Mouse (Mus musculus) c-Kit-positive CD71-positive TER-119-negative erythroid progenitor cells, embryonic 14.5 days (primary cell): Measurements from ENCODE around the gene Naa80.
"Not testable (repeated sequence)": the region's sequence is repeated elsewhere in the genome, so short reads cannot be mapped to it uniquely, and the experiment has no call there.

Experiments used
- DNase-seq: peaks from one replicate; pipeline ENCODE4 v3.0.0-alpha.2; 2013; ENCODE audit warnings: low read depth

The Naa80 gene

DNA sequence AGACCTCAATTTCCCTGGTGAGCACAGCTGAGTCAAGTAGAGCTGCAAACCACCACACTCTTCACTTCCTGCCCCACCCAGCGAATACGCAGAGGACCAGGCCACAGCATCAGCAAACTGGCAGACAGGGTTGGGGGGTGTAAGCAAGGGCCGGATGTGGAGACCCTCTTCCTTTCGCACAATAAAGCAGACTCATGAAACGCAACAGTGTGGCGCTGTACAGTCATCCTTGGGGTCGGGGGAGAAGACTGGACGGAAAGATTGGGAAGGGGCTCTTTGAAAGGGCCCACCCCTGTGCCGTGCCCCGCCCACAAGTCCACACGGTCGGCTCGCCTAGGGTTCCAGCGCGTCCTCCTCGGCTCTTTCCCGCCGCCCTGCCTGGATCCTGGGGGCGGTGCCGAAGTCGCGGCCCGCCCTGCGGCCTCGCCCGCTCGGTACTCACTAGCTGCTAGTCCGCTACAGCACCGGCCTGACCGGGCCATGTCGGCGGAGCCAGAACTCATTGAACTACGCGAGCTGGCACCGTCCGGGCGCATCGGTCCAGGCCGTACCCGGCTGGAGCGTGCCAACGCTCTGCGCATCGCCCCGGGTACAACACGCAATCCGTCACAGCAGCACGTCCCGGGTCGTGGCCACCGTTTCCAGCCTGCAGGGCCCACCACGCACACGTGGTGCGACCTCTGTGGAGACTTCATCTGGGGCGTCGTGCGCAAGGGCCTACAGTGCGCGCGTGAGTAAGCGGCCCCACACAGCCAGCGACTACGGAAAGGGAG is 27.4 kb upstream of the Naa80 start, which contains the start of gene Rassf1:
Gene Rassf1 (plus strand): TSS at position 439 of the 773 bp plus-strand sequence.
- DNase-seq, result no peak

GRCm38 (mm10) chr9:107551890-107552355 is 26.8 kb upstream of the Naa80 start:
- no peak for DNase-seq

DNA sequence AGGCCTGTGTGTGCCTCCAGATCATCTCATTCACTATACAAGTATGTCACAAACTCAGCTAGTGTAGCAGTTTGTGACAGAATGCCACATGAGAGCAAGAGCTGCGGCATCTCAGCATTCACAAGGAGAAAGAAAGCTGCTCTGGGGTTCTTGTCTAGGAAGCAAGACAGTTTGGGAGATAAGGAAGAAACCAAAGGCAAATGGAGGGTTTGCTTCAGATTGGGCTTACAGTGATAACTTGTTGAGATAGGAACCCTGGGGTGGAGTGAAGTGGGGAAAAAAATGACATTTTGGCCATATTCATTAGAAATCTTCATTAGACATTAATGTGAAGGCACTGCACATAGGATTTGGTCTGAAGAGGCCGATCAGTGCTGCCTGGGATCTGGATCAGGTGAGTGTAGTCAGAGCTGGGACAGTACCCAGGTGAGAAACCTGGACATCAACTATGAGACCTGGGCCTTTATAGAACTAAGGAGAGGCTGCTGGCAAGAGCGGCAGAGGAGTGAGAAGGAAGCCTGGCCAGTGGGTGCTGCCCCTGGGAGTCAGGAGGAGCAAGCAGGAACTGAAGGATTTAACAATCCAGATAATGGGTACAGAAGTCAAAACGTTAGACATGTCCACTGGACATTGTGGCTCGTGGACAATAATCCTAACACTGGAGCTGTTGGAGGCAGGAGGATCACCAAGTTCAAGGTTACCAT is 25.8 kb upstream of the Naa80 start:
- DNase-seq, result no peak

DNA sequence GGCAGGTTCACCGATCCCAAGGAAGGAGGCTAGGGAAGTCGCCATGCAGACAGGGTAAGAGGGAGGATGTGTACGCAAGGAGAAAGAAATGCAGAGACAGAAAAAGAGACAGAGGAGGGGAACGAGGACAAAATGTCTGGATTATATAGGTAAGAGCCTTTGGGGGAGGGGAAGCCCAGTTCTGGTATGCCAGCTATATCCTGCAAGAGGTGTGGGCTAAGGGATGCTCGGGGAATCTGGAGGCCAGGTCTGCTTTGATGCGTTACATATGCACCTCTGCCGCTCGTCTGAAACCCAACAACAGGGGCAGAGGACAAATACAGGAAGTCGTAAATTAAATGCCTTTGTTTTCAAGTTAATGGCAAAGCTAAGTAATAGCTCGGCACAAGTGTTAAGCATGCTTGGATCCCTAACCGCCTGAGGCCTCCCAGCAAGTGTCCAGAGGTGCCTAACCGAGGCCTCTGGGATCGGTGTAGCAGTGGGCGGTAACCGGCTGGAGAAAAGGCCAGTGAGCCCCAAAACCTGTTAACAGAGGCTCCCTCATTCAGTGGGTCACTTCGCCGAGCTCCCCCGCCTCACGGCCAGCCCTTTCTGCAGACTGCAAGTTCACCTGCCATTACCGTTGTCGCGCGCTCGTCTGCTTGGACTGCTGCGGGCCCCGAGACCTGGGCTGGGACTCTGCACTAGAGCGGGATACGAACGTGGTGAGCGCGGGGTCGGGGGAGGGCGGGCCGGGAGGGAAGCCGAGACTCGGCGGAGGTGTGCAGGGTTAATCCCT is 25.0 kb upstream of the Naa80 start:
- no peak for DNase-seq

DNA sequence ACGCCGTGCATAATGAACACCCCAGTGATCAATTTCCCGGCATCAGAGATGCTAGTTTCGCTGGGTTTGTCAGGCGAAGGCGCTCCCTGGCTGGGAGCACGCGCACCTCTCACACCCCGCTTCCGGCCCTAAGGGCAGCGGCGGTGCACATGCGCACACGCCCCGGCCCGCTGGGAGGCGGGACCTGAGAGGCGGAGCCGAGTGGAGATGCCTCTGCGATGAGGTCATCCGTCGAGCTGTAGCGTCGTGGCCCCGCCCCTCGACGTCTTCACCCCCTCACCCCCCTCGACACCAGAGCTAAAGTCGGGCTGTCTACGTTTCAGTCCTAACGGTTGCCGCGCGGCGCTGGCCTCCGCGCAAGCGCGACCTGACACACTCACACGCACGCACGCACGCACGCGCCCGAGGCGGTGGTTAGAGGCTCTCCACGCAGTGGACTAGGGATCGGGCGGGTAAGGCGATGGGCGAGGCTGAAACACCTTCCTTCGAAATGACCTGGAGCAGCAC is 24.3 kb upstream of the Naa80 start:
- peak; percentile 95 for DNase-seq

DNA sequence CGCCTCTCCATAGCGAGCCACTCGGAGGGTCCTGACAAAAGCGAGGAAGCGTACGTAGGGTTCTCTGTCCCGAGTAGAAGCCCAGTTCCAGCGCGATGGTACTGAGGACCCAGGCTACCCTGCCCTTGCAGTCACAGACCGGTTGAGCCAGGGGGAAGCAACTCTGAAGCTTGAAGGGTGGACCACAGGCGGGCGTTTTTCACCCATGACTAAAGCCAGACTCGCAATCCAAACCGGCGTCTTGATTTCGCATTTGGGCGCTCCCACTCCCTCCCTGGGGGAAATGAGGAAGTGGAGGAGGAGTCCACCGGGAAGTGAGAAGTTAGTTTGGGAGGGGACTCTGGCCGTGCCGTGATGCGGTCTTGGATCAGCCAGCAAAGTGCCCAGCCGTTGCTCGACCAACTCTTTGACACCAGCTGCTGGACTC is 23.6 kb upstream of the Naa80 start:
- no peak for DNase-seq

- no peak for DNase-seq
Observed at GRCm38 (mm10) chr9:107555701-107556100, 23.0 kb upstream of the Naa80 start.

GRCm38 (mm10) chr9:107556346-107556745 is 22.3 kb upstream of the Naa80 start:
- DNase-seq, result no peak

- peak; percentile 90 for DNase-seq
Observed at GRCm38 (mm10) chr9:107563029-107563581, 15.6 kb upstream of the Naa80 start, which contains the start of gene Tusc2. Gene Tusc2, plus strand, starts transcription at chr9:107563255.

DNA sequence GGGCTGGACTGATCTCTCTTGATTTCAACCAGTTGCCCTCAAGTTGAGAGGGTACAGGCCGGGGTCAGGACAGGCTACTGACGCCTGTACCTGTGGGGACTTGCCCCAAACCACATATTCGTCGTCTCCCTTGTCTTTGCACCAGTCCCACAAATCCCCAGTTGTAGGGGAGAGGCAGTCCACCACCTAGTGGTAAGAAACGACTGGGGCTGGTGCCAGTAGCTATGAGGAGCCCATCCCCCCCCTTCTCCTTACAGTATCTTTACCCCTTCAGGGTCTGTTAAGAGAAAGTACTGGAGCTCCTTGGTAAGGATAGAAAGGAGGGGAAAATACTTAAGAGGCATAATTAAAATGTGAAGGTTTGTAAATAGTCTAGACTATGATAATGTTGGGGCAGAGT is 13.1 kb upstream of the Naa80 start:
- not testable (repeated sequence) for DNase-seq

DNA sequence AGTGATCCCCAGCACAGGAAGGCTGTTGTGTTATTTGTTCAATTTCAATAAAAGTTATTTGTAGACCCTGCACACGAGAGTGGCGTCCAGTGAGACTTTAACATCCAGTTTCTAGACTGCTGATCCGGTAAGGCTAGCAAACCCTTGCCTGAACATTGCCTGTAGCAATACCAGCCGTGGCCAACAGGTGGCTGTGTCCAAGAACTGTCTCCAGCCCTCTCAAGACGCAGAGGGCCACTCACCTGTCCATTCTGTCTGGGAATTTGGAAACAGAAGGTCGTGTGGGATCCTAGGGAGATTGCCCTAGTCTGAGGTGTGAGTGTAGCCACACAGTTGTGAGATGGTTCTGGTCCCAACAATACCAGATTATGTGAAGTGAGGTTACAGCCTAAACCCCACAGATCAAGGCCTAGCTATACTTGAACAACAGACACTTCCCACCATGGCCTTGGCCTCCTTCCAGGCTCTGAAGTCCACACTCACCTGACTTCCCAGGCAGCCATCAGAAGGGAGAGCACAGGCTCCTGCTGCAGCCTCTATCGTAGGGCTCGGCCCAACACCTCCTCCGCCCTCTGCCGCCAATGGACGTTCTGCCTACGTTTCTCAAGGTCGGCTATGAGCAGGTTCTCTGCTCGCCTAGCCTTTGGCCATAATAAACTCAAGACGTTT is 12.5 kb upstream of the Naa80 start:
- DNase-seq, result peak; percentile 81

DNA sequence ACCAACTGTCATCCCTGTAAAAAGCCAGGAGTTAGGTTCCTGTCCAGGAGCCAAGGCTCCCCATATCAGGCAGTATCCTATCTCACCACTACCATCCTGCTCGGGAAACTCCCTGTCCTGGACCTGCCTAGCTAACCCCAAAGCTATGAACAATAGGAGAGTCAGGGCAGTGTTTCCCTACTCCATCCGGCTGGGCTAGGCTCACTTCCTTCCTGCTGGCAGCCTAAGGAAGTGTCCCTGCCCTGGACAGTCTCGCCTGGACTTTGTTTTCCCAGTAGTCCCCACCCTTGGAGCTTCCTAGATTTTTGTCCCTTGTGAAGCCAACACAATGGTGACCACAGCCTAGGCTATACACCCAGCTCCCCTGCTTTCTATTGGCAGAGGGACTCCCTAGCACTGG is 11.8 kb upstream of the Naa80 start:
- no peak for DNase-seq

GRCm38 (mm10) chr9:107567702-107568319 is 10.9 kb upstream of the Naa80 start, which contains the start of gene Hyal2:
Gene Hyal2, plus strand, starts transcription at chr9:107567945.
- DNase-seq, result no peak

- peak; percentile 85 for DNase-seq
Observed at GRCm38 (mm10) chr9:107568331-107569261, 10.1 kb upstream of the Naa80 start.

- DNase-seq, result no peak
Observed at GRCm38 (mm10) chr9:107569270-107569669, 9.4 kb upstream of the Naa80 start.

- DNase-seq, result no peak
Observed at GRCm38 (mm10) chr9:107570016-107570415, 8.7 kb upstream of the Naa80 start.

DNA sequence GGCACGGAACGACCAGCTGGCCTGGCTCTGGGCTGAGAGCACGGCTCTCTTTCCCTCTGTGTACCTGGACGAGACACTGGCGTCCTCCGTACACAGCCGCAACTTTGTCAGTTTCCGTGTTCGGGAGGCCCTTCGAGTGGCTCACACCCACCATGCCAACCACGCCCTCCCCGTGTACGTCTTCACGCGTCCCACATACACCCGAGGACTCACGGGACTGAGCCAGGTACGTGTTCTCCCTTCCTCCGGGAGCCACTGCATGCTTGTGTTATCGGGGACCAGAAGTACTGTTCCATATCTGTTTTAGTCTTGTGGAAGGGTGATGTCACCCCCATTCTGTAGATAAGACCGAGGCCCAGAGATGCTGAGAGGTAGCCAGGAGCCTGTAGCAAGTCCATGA is 7.8 kb upstream of the Naa80 start:
- peak; percentile 69 for DNase-seq

GRCm38 (mm10) chr9:107571534-107572326 is 7.0 kb upstream of the Naa80 start:
- no peak for DNase-seq

- no peak for DNase-seq
Observed at GRCm38 (mm10) chr9:107572327-107572662, 6.4 kb upstream of the Naa80 start.
